Mouse (Mus musculus): ENCODE data around the gene Rps21.

- no peak for TF ChIP-seq GATA1 (IDR thresholded peaks at IDR 0.05; ENCODE audit: low read length)
- no peak for TF ChIP-seq TAL1 (IDR thresholded peaks at IDR 0.05; ENCODE audit: low read length)
These were observed 29.7 kb upstream of the Rps21 start for GRCm38 (mm10) chr2:180227262-180228059.
